Mouse (Mus musculus): Measurements from ENCODE around the gene Ankib1. TPM values are rescaled to one million over a fixed set of nuclear protein-coding genes. Genes with fewer than 3 reads are reported as not detected.

Ankib1 gene
- total and polyA plus RNA-seq, 3 experiments, result 12.6 to 44.5 (median 42.2) TPM

DNA sequence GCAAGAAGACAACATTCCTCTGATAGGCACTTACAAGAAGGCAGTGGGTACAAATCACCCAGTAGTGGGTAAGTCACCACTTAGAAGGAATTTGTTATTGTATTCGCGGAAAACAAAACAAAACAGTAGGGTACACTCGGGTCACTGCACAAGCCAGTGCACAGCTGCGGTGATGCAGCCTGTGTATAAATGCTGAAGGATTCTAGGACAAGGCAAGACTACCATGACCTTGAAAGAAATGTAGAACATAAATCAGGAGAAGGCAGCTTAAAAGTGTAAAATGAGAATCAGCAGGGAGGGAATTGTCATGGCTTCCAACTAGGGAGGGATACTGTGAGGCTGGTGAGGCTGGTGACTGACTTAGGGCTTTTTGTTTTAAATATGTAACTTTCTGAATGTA lies 100.5 kb downstream of the Ankib1 start:
- Histone ChIP-seq H3K9me3 (replicated peaks) (no peaks in the 10 kb centered on the region), H3K27me3 (ENCODE audit: insufficient read depth, low read length) (no peaks in the 10 kb centered on the region), H3K36me3 (replicated peaks) (peaks cover 47% of the 10 kb centered on the region), H3K4me1 (ENCODE audit: insufficient read depth, low read depth, low read length) (no peaks in the 10 kb centered on the region), H3K4me3 (ENCODE audit: low read depth, low read length) (no peak overlapping the region)
- TF ChIP-seq GATA1 (IDR thresholded peaks at IDR 0.05; ENCODE audit: borderline replicate concordance, low read length) (no peak), TAL1 (conservative IDR thresholded peaks at IDR 0.05; ENCODE audit: low read depth, low read length) (no peak), GATA2 (IDR thresholded peaks at IDR 0.05; ENCODE audit: borderline replicate concordance, low read depth, low read length) (no peak)
- no peak for ATAC-seq (ENCODE audit: extremely low read depth, insufficient number of reproducible peaks, low FRiP score, poor library complexity, severe bottlenecking)
- no peak for DNase-seq (ENCODE audit: low spot score)

DNA sequence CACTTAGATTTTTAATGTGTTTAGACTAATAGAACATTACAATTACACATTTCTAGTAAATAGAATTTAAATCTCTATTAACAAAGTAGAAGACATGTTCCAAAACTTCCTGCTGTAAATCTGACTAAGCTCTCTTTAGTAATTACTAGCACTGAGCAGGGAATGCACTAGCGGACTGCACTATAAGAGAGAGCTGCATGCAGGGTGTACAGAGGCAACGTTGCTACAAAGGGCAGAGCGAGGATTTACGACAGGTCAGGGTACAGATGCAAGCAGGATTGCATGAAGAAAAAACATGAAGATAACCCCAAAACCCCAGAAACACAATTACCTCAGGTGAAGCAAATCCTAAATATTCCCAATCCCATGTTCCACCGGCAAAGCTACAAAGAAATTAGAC lies 102.7 kb downstream of the Ankib1 start:
- Histone ChIP-seq H3K27me3 (ENCODE audit: insufficient read depth, low read length) (no peaks in the 10 kb centered on the region), H3K9me3 (replicated peaks) (no peaks in the 10 kb centered on the region), H3K36me3 (replicated peaks) (peaks cover 55% of the 10 kb centered on the region), H3K4me1 (ENCODE audit: insufficient read depth, low read depth, low read length) (no peaks in the 10 kb centered on the region), H3K4me3 (ENCODE audit: low read depth, low read length) (no peak overlapping the region)
- ATAC-seq (ENCODE audit: extremely low read depth, insufficient number of reproducible peaks, low FRiP score, poor library complexity, severe bottlenecking) (no peak), DNase-seq (ENCODE audit: low spot score) (no peak)
- TF ChIP-seq CTCF (IDR thresholded peaks at IDR 0.05; ENCODE audit: low read depth, low read length), result no peak
- TF ChIP-seq GATA1 (IDR thresholded peaks at IDR 0.05; ENCODE audit: borderline replicate concordance, low read length), result no peak
- no peak for TF ChIP-seq POLR2AphosphoS5 (IDR thresholded peaks at IDR 0.05; ENCODE audit: insufficient replicate concordance, low read depth, low read length)
- no peak for TF ChIP-seq TAL1 (conservative IDR thresholded peaks at IDR 0.05; ENCODE audit: low read depth, low read length)
- no peak for TF ChIP-seq GATA2 (IDR thresholded peaks at IDR 0.05; ENCODE audit: borderline replicate concordance, low read depth, low read length)

DNA sequence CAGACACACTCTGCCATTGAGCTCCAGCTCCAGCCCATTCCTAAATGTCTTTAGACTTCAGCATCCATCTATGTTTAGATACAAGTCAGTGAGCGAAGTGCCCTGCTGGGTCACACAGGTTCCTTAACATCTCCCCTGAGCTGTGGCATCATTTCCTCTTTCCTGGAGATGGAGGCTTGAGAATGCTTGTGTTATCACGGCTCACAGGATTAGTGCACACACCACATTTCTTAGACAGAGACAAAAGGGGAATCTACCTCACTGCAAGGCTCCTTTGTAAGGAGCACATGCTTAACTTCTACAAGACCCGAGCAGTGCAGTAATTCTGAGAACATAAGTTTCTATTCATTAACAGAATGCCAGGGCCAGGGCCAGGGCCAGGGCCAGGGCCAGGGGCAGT lies 106.7 kb downstream of the Ankib1 start:
- no peak for TF ChIP-seq CTCF (IDR thresholded peaks at IDR 0.05; ENCODE audit: low read depth, low read length)
- TF ChIP-seq GATA1 (IDR thresholded peaks at IDR 0.05; ENCODE audit: borderline replicate concordance, low read length), result no peak
- TF ChIP-seq TAL1 (conservative IDR thresholded peaks at IDR 0.05; ENCODE audit: low read depth, low read length), result no peak
- no peak for TF ChIP-seq POLR2AphosphoS5 (IDR thresholded peaks at IDR 0.05; ENCODE audit: insufficient replicate concordance, low read depth, low read length)
- TF ChIP-seq GATA2 (IDR thresholded peaks at IDR 0.05; ENCODE audit: borderline replicate concordance, low read depth, low read length), result no peak
- no peaks in the 10 kb centered on the region for H3K27me3 ChIP-seq (ENCODE audit: insufficient read depth, low read length)
- H3K9me3 ChIP-seq (replicated peaks), result no peaks in the 10 kb centered on the region
- no peaks in the 10 kb centered on the region for H3K4me1 ChIP-seq (ENCODE audit: insufficient read depth, low read depth, low read length)
- peaks cover 76% of the 10 kb centered on the region for H3K36me3 ChIP-seq (replicated peaks)
- ATAC-seq (ENCODE audit: extremely low read depth, insufficient number of reproducible peaks, low FRiP score, poor library complexity, severe bottlenecking), result no peak
- DNase-seq (ENCODE audit: low spot score), result no peak
- H3K4me3 ChIP-seq (ENCODE audit: low read depth, low read length), result no peak overlapping the region

DNA sequence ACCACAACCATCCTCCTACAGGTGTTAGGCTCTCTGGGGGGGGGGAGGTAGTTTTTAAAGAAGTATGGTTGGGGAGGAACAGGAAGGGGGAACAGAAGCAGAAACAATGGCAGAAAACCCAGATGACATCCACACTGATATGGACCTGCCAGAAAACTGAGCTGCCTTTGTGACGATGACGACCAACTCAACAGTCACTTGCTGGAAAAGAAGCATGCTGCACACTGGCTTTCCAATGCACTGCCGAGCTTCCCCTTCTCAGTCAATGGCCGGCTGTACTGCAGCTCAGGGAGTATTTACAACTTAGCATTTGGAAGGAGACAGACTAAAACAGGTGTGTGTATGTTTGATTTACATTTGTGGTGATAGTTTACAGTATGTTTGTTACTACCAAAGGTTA lies 107.5 kb downstream of the Ankib1 start:
- Histone ChIP-seq H3K4me1 (ENCODE audit: insufficient read depth, low read depth, low read length) (no peaks in the 10 kb centered on the region), H3K9me3 (replicated peaks) (no peaks in the 10 kb centered on the region), H3K4me3 (ENCODE audit: low read depth, low read length) (no peak overlapping the region), H3K27me3 (ENCODE audit: insufficient read depth, low read length) (no peaks in the 10 kb centered on the region), H3K36me3 (replicated peaks) (peaks cover 75% of the 10 kb centered on the region)
- ATAC-seq (ENCODE audit: extremely low read depth, insufficient number of reproducible peaks, low FRiP score, poor library complexity, severe bottlenecking) (no peak), DNase-seq (ENCODE audit: low spot score) (no peak)
- TF ChIP-seq POLR2AphosphoS5 (IDR thresholded peaks at IDR 0.05; ENCODE audit: insufficient replicate concordance, low read depth, low read length) (no peak), GATA1 (IDR thresholded peaks at IDR 0.05; ENCODE audit: borderline replicate concordance, low read length) (no peak), CTCF (IDR thresholded peaks at IDR 0.05; ENCODE audit: low read depth, low read length) (no peak), GATA2 (IDR thresholded peaks at IDR 0.05; ENCODE audit: borderline replicate concordance, low read depth, low read length) (no peak), TAL1 (conservative IDR thresholded peaks at IDR 0.05; ENCODE audit: low read depth, low read length) (no peak)

DNA sequence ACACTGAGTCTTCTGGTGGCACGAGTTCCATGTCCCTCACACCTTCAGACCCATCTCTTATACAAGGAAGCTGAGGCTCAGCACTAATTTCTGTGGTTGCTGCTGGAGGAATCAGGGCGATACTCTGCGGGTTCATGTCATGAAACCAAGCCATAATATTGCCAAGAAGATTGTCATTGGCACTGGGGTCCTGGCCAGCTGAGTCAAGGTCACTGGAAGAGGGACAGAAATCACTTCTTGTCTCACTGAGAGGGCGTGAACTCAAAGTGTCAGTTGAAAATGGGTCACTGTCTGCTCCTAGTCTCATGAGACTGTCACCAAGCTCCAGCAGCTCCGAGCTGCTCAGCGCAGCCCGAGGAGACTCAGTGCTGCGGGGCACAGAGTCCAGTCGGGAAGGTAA lies 109.8 kb downstream of the Ankib1 start:
- TF ChIP-seq TAL1 (conservative IDR thresholded peaks at IDR 0.05; ENCODE audit: low read depth, low read length) (no peak), CTCF (IDR thresholded peaks at IDR 0.05; ENCODE audit: low read depth, low read length) (no peak), GATA2 (IDR thresholded peaks at IDR 0.05; ENCODE audit: borderline replicate concordance, low read depth, low read length) (no peak), POLR2AphosphoS5 (IDR thresholded peaks at IDR 0.05; ENCODE audit: insufficient replicate concordance, low read depth, low read length) (no peak), GATA1 (IDR thresholded peaks at IDR 0.05; ENCODE audit: borderline replicate concordance, low read length) (no peak)
- ATAC-seq (ENCODE audit: extremely low read depth, insufficient number of reproducible peaks, low FRiP score, poor library complexity, severe bottlenecking) (no peak), DNase-seq (ENCODE audit: low spot score) (no peak)
- Histone ChIP-seq H3K4me1 (ENCODE audit: insufficient read depth, low read depth, low read length) (no peaks in the 10 kb centered on the region), H3K36me3 (replicated peaks) (peaks cover 82% of the 10 kb centered on the region), H3K9me3 (replicated peaks) (no peaks in the 10 kb centered on the region), H3K4me3 (ENCODE audit: low read depth, low read length) (no peak overlapping the region), H3K27me3 (ENCODE audit: insufficient read depth, low read length) (no peaks in the 10 kb centered on the region)

DNA sequence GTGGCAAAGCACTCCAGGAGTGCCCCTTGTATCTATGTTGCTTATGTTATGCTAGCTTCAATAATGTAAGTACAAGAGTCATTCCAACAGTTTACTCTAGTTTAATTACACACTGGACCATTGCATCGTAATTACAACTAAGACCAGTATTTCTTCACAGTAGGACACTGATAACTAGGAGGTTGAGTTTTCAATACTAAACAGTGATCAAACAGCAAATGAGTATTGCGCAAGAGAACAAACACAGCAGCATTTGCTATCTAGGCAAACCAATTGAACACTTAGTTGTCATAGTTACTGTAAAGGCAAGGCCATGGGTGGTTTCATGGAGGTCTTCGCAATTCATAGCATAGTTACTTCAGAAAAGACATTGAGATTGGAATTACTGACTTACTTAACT lies 111.4 kb downstream of the Ankib1 start:
- ATAC-seq (ENCODE audit: extremely low read depth, insufficient number of reproducible peaks, low FRiP score, poor library complexity, severe bottlenecking) (no peak), DNase-seq (ENCODE audit: low spot score) (no peak)
- Histone ChIP-seq H3K4me3 (ENCODE audit: low read depth, low read length) (no peak overlapping the region), H3K9me3 (replicated peaks) (no peaks in the 10 kb centered on the region), H3K36me3 (replicated peaks) (peaks cover 84% of the 10 kb centered on the region), H3K27me3 (ENCODE audit: insufficient read depth, low read length) (no peaks in the 10 kb centered on the region), H3K4me1 (ENCODE audit: insufficient read depth, low read depth, low read length) (no peaks in the 10 kb centered on the region)
- TF ChIP-seq POLR2AphosphoS5 (IDR thresholded peaks at IDR 0.05; ENCODE audit: insufficient replicate concordance, low read depth, low read length) (no peak), TAL1 (conservative IDR thresholded peaks at IDR 0.05; ENCODE audit: low read depth, low read length) (no peak), GATA2 (IDR thresholded peaks at IDR 0.05; ENCODE audit: borderline replicate concordance, low read depth, low read length) (no peak), CTCF (IDR thresholded peaks at IDR 0.05; ENCODE audit: low read depth, low read length) (no peak), GATA1 (IDR thresholded peaks at IDR 0.05; ENCODE audit: borderline replicate concordance, low read length) (no peak)

DNA sequence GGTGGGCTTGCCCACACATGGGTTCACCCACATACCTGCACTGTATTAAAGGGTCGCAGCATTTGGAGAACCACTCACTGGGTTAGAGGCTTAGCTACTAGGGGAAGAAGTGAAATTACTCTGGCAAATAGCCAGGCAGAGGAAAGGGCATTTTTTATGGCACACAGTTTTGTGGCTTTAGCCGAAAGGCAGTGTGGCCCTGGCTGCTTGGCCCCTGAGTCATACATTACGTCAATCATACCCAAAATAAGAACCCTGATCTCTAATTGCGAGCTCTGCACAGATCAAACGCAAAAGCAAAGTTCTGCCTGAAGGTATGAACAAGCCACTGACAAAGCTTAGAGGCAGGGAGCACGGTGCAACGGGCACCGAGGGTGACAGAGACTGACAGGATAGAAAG lies 114.4 kb downstream of the Ankib1 start:
- ATAC-seq (ENCODE audit: extremely low read depth, insufficient number of reproducible peaks, low FRiP score, poor library complexity, severe bottlenecking) (no peak), DNase-seq (ENCODE audit: low spot score) (no peak)
- peaks cover 69% of the 10 kb centered on the region for H3K36me3 ChIP-seq (replicated peaks)
- H3K27me3 ChIP-seq (ENCODE audit: insufficient read depth, low read length), result no peaks in the 10 kb centered on the region
- no peaks in the 10 kb centered on the region for H3K9me3 ChIP-seq (replicated peaks)
- H3K4me1 ChIP-seq (ENCODE audit: insufficient read depth, low read depth, low read length), result no peaks in the 10 kb centered on the region
- no peak overlapping the region for H3K4me3 ChIP-seq (ENCODE audit: low read depth, low read length)
- TF ChIP-seq TAL1 (conservative IDR thresholded peaks at IDR 0.05; ENCODE audit: low read depth, low read length) (no peak), POLR2AphosphoS5 (IDR thresholded peaks at IDR 0.05; ENCODE audit: insufficient replicate concordance, low read depth, low read length) (no peak), GATA1 (IDR thresholded peaks at IDR 0.05; ENCODE audit: borderline replicate concordance, low read length) (no peak), CTCF (IDR thresholded peaks at IDR 0.05; ENCODE audit: low read depth, low read length) (no peak), GATA2 (IDR thresholded peaks at IDR 0.05; ENCODE audit: borderline replicate concordance, low read depth, low read length) (no peak)
